Mouse (Mus musculus) adrenal gland, adult 18-20 months (tissue): ENCODE data around the gene Fkbp11. TPM values are rescaled to one million over a fixed set of nuclear protein-coding genes. Genes with fewer than 3 reads are reported as not detected.

ENCODE experiments used
- total RNA-seq, 2 experiments: library from RNA; stranded (reverse); gene quantifications; 1 replicate in 1 of 2; 2 replicates in 1 of 2; pipeline ENCODE4 v1.2.3; 2021

Fkbp11 gene
- total RNA-seq, 2 experiments from 2014 or later, result 4.7 to 6.7 TPM

Other genes starting within 250 kb of the Fkbp11 start
- gene Lalba, start 245.5 kb downstream of the Fkbp11 start, total RNA-seq, result not detected
- gene Olfr279, start 235.8 kb downstream of the Fkbp11 start, total RNA-seq, result not detected
- 10 to 100 TPM; 79.2 to 90.9 TPM for gene Kansl2, start 193.9 kb downstream of the Fkbp11 start, total RNA-seq
- gene Ccnt1, start 157.3 kb downstream of the Fkbp11 start, total RNA-seq, result 10 to 100 TPM; 52.5 to 65.9 TPM
- 1 to 10 TPM in 1 of 2 experiments, not detected in 1; 1.2 TPM for gene 4930415O20Rik, start 157.2 kb downstream of the Fkbp11 start, total RNA-seq
- gene Adcy6, start 118.1 kb downstream of the Fkbp11 start, total RNA-seq, result 10 to 100 TPM; 48.7 to 83.1 TPM
- gene Cacnb3, start 97.4 kb downstream of the Fkbp11 start, total RNA-seq, result 10 to 100 TPM; 11.9 to 14.3 TPM
- gene Ddx23, start 65.3 kb downstream of the Fkbp11 start, total RNA-seq, result 10 to 100 TPM; 80.7 to 83.8 TPM
- gene Rnd1, start 50.7 kb downstream of the Fkbp11 start, total RNA-seq, result 1 to 10 TPM; 2.0 to 7.6 TPM
- under 1 TPM; 0.43 to 0.45 TPM for gene Ccdc65, start 20.0 kb downstream of the Fkbp11 start, total RNA-seq
- 100 to 1,000 TPM; 104 to 145 TPM for gene Arf3, start 35.0 kb upstream of the Fkbp11 start, total RNA-seq
- gene Wnt10b, start 50.0 kb upstream of the Fkbp11 start, total RNA-seq, result 1 to 10 TPM in 1 of 2 experiments, under 1 TPM in 1; 0.36 to 3.1 TPM
- not detected for gene Wnt1, start 61.7 kb upstream of the Fkbp11 start, total RNA-seq
- gene Ddn, start 81.3 kb upstream of the Fkbp11 start, total RNA-seq, result not detected
- 10 to 100 TPM; 64.0 to 71.5 TPM for gene Prkag1, start 103.3 kb upstream of the Fkbp11 start, total RNA-seq
- 10 to 100 TPM; 54.6 to 59.5 TPM for gene Kmt2d, start 143.0 kb upstream of the Fkbp11 start, total RNA-seq
- gene Rhebl1, start 166.3 kb upstream of the Fkbp11 start, total RNA-seq, result 1 to 10 TPM; 1.2 to 2.5 TPM
- gene Dhh, start 170.3 kb upstream of the Fkbp11 start, total RNA-seq, result 1 to 10 TPM in 1 of 2 experiments, under 1 TPM in 1; 0.86 to 2.1 TPM
- 10 to 100 TPM; 12.1 to 14.0 TPM for gene Lmbr1l, start 190.0 kb upstream of the Fkbp11 start, total RNA-seq
- gene Tuba1b, start 206.4 kb upstream of the Fkbp11 start, total RNA-seq, result 100 to 1,000 TPM; 193 to 255 TPM
- not detected for gene Gm49450, start 225.4 kb upstream of the Fkbp11 start, total RNA-seq
- 100 to 1,000 TPM in 1 of 2 experiments, 10 to 100 TPM in 1; 74.3 to 169 TPM for gene Tuba1a, start 225.5 kb upstream of the Fkbp11 start, total RNA-seq